Mouse (Mus musculus) liver, postnatal 0 days (tissue): ENCODE measurements around the gene Rgs9. TPM values are rescaled to one million over a fixed set of nuclear protein-coding genes. Genes with fewer than 3 reads are reported as not detected.

ENCODE experiments used
- ATAC-seq: fragments of 200-750 bp; cut with Nextera tagmentation; 2 replicates; pipeline ENCODE4 v1.8.0; 2017; ENCODE audit warnings: mild to moderate bottlenecking, moderate library complexity
- DNase-seq: peaks from one replicate; pipeline ENCODE4 v3.0.0-alpha.2; 2016
- H3K27ac ChIP-seq: fragments of 300-500 bp; sonication (generic); 2 replicates; pipeline ENCODE4 v1.5.1; 2014; ENCODE audit warnings: antibody characterized with exemption, moderate library complexity, mild to moderate bottlenecking, low read depth
- H3K27me3 ChIP-seq: fragments of 300-500 bp; sonication (generic); 2 replicates; pipeline ENCODE4 v1.6.1; 2014; ENCODE audit warnings: low read length, control low read depth, mixed read lengths; ENCODE audit not compliant: insufficient read depth
- H3K36me3 ChIP-seq: fragments of 300-500 bp; sonication (generic); replicated peaks from 2 replicates; pipeline ENCODE4 v1.6.1; 2014; ENCODE audit warnings: mild to moderate bottlenecking, control low read depth, low read length, moderate library complexity, mixed read lengths; ENCODE audit not compliant: insufficient read depth
- H3K4me1 ChIP-seq: fragments of 300-500 bp; sonication (generic); 2 replicates; pipeline ENCODE4 v1.6.1; 2014; ENCODE audit warnings: antibody characterized with exemption, mild to moderate bottlenecking, control low read depth; ENCODE audit not compliant: insufficient read depth
- H3K4me2 ChIP-seq: fragments of 300-500 bp; sonication (generic); 2 replicates; pipeline ENCODE4 v1.6.1; 2014; ENCODE audit warnings: low read depth, mild to moderate bottlenecking, low read length, moderate library complexity, mixed read lengths
- H3K4me3 ChIP-seq: fragments of 300-500 bp; sonication (generic); 2 replicates; pipeline ENCODE4 v1.5.1; 2014; ENCODE audit warnings: low read depth, low read length
- H3K9ac ChIP-seq: fragments of 300-500 bp; sonication (generic); replicated peaks from 2 replicates; pipeline ENCODE4 v1.6.1; 2014; ENCODE audit warnings: mild to moderate bottlenecking, moderate library complexity
- H3K9me3 ChIP-seq: fragments of 300-500 bp; sonication (generic); 2 replicates; pipeline ENCODE4 v1.6.1; 2016; ENCODE audit warnings: mild to moderate bottlenecking, control low read depth, low read length, mixed read lengths
- EP300 ChIP-seq: IDR thresholded peaks from 2 replicates; pipeline ENCODE4 v1.6.1; 2016; ENCODE audit warnings: antibody characterized with exemption, low read depth, mild to moderate bottlenecking
- WGBS: fragments of 180-500 bp; shearing (Covaris S2); extraction: QIAGEN DNeasy Blood & Tissue Kit; methylation state at CpG from one replicate; pipeline ENCODE4 v1.1.7; 2014; ENCODE audit not compliant: insufficient replicate concordance; 5-methylcytosine and 5-hydroxymethylcytosine counted together
- polyA plus RNA-seq: library from polyadenylated mRNA; unstranded; fragments of >200 nt; fragmentation: Nextera tagmentation; extraction: Ambion mirVana; gene quantifications from 2 replicates; pipeline ENCODE4 v1.2.1, GENCODE M21; 2015

Rgs9 gene
- polyA plus RNA-seq, 1 experiment from 2014 or later = 0.11 TPM

DNA sequence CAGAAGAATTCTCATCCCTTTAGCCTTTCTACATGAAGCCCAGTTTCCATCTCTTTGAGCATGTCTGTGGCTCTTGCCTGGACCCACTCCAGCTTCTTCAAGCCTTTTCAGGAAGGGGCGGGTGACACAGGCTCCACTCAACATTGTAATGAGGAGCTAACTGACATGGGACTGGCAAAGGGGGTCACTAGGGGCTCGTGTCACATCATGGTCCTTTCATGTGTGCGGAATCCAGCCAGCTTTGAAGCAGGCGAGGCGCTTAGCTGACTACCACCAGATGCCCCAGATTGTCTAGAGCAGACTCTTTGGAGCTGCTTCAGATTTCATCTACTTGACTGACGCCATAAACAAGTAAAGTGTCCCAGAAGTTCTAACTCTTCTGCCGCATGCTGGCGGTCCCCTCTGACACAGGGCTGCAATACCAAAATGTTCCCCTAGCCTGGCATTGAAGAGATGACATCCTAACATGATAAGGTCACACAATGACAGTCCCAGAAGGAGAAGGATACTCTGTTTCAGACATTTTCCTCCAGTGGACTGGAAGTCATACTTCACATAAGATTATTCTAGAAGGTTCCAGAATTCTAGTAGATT is 122.5 kb downstream of the Rgs9 start:
- no peak for DNase-seq
- peaks cover 5% of the 10 kb centered on the region; the same call in 1 of the 2 replicates for H3K9me3 ChIP-seq
- H3K4me3 ChIP-seq = no peak overlapping the region
- no peaks in the 10 kb centered on the region for H3K27me3 ChIP-seq
- H3K4me2 ChIP-seq = no peak overlapping the region
- TF ChIP-seq EP300 = no peak
- H3K4me1 ChIP-seq = no peaks in the 10 kb centered on the region
- no peak overlapping the region for H3K9ac ChIP-seq
- no peaks in the 10 kb centered on the region for H3K36me3 ChIP-seq
- H3K27ac ChIP-seq = no peak overlapping the region
- 76% methylated on average over 8 of the region's 8 CpGs for WGBS
- no peak for ATAC-seq

Other genes with a start within 250 kb of the Rgs9 start
- not detected in 2 replicates for gene E030025P04Rik, start 153.8 kb downstream of the Rgs9 start, polyA plus RNA-seq
- gene Gna13, start 64.7 kb upstream of the Rgs9 start, polyA plus RNA-seq = 28.4 and 30.6 TPM in 2 replicates
- gene 9930022D16Rik, start 115.8 kb upstream of the Rgs9 start, polyA plus RNA-seq = not detected in 2 replicates
- gene Amz2, start 127.8 kb upstream of the Rgs9 start, polyA plus RNA-seq = 9.4 and 11.0 TPM in 2 replicates
- 11.8 and 13.1 TPM in 2 replicates for gene Arsg, start 175.2 kb upstream of the Rgs9 start, polyA plus RNA-seq
- 18.8 and 19.0 TPM in 2 replicates for gene Slc16a6, start 175.5 kb upstream of the Rgs9 start, polyA plus RNA-seq